Mouse (Mus musculus) midbrain, embryonic 15.5 days (tissue): ENCODE data around the gene Yaf2. TPM values are rescaled to one million over a fixed set of nuclear protein-coding genes. Genes with fewer than 3 reads are reported as not detected.

Experiments
- polyA plus RNA-seq: library from polyadenylated mRNA; unstranded; fragments of >200 nt; fragmentation: Nextera tagmentation; extraction: Ambion mirVana; gene quantifications from 2 replicates; pipeline ENCODE4 v1.2.1, GENCODE M21; 2015

Yaf2 gene
- polyA plus RNA-seq, 1 experiment from 2014 or later, result 121 TPM

Other genes starting within 250 kb of the Yaf2 start
- 6.1 and 7.3 TPM in 2 replicates for gene Gxylt1, start 61.8 kb downstream of the Yaf2 start, polyA plus RNA-seq
- gene Zcrb1, start 61.4 kb upstream of the Yaf2 start, polyA plus RNA-seq, result 143 and 155 TPM in 2 replicates
- gene Pphln1, start 61.4 kb upstream of the Yaf2 start, polyA plus RNA-seq, result 40.2 and 42.1 TPM in 2 replicates